Mouse (Mus musculus) spleen, postnatal 36 days (tissue): Measurements from ENCODE around the gene Wap.

Experiments
- DNase-seq, 2 experiments: peaks; one replicate each; pipeline ENCODE4 v3.0.0; 2022; ENCODE audit warnings: low spot score in 2 of 2, mixed read lengths in 1 of 2

The Wap gene

GRCm38 (mm10) chr11:6597523-6597922 is 40.9 kb downstream of the Wap start:
- no peak for DNase-seq

- DNase-seq, result no peak
Observed at GRCm38 (mm10) chr11:6596616-6597015, 41.8 kb downstream of the Wap start.

- DNase-seq, result no peak
Observed at GRCm38 (mm10) chr11:6596205-6596604, 42.2 kb downstream of the Wap start.

GRCm38 (mm10) chr11:6595339-6595738 is 43.1 kb downstream of the Wap start:
- no peak for DNase-seq

GRCm38 (mm10) chr11:6594845-6595244 is 43.6 kb downstream of the Wap start:
- DNase-seq, result no peak

GRCm38 (mm10) chr11:6593406-6593805 is 45.0 kb downstream of the Wap start:
- no peak for DNase-seq

GRCm38 (mm10) chr11:6590933-6591675 is 47.3 kb downstream of the Wap start:
- peak in 1 of 2 experiments; percentile 52 for DNase-seq

- DNase-seq, result no peak
Observed at GRCm38 (mm10) chr11:6589838-6590237, 48.6 kb downstream of the Wap start.

GRCm38 (mm10) chr11:6588295-6588694 is 50.1 kb downstream of the Wap start:
- DNase-seq, result peak; percentile 82 to 85

- peak; percentile 51 to 60 for DNase-seq
Observed at GRCm38 (mm10) chr11:6587249-6587940, 51.0 kb downstream of the Wap start.

GRCm38 (mm10) chr11:6586660-6587059 is 51.8 kb downstream of the Wap start:
- peak; percentile 84 to 87 for DNase-seq

- no peak for DNase-seq
Observed at GRCm38 (mm10) chr11:6585748-6586147, 52.7 kb downstream of the Wap start.
